Mouse (Mus musculus) forebrain, embryonic 15.5 days (tissue): ENCODE data around the gene Slc41a3. TPM values are rescaled to one million over a fixed set of nuclear protein-coding genes. Genes with fewer than 3 reads are reported as not detected.

ENCODE experiments used
- ATAC-seq: fragments of 200-750 bp; cut with Nextera tagmentation; replicated peaks from 2 replicates; pipeline ENCODE4 v1.8.0; 2017; ENCODE audit warnings: mild to moderate bottlenecking, moderate TSS enrichment, moderate library complexity
- H3K27ac ChIP-seq: fragments of 300-500 bp; sonication (generic); replicated peaks from 2 replicates; pipeline ENCODE4 v1.5.1; 2015; ENCODE audit warnings: mild to moderate bottlenecking, inconsistent platforms
- H3K27me3 ChIP-seq: fragments of 300-500 bp; sonication (generic); 2 replicates; pipeline ENCODE4 v1.6.1; 2015; ENCODE audit warnings: inconsistent platforms
- H3K36me3 ChIP-seq: fragments of 300-500 bp; sonication (generic); 2 replicates; pipeline ENCODE4 v1.6.1; 2015; ENCODE audit warnings: mild to moderate bottlenecking, inconsistent platforms
- H3K4me1 ChIP-seq: fragments of 300-500 bp; sonication (generic); 2 replicates; pipeline ENCODE4 v1.6.1; 2015; ENCODE audit warnings: inconsistent platforms
- H3K4me2 ChIP-seq: fragments of 300-500 bp; sonication (generic); replicated peaks from 2 replicates; pipeline ENCODE4 v1.6.1; 2015; ENCODE audit warnings: mild to moderate bottlenecking, inconsistent platforms
- H3K4me3 ChIP-seq: fragments of 300-500 bp; sonication (generic); 2 replicates; pipeline ENCODE4 v1.5.1; 2015; ENCODE audit warnings: mild to moderate bottlenecking, inconsistent platforms
- H3K9ac ChIP-seq: fragments of 300-500 bp; sonication (generic); replicated peaks from 2 replicates; pipeline ENCODE4 v1.6.1; 2015; ENCODE audit warnings: mild to moderate bottlenecking, inconsistent platforms
- H3K9me3 ChIP-seq: fragments of 300-500 bp; sonication (generic); 2 replicates; pipeline ENCODE4 v1.6.1; 2016; ENCODE audit warnings: inconsistent platforms
- WGBS: fragments of 180-500 bp; shearing (Covaris S2); methylation state at CpG from one replicate; pipeline ENCODE4 v1.1.7; 2015; ENCODE audit warnings: mixed read lengths; 5-methylcytosine and 5-hydroxymethylcytosine counted together
- polyA plus RNA-seq: library from polyadenylated mRNA; unstranded; fragments of >200 nt; fragmentation: Nextera tagmentation; extraction: Ambion mirVana; gene quantifications from 2 replicates; pipeline ENCODE4 v1.2.1, GENCODE M21; 2015

Gene Slc41a3
- polyA plus RNA-seq, 1 experiment from 2014 or later, result 2.5 TPM

DNA sequence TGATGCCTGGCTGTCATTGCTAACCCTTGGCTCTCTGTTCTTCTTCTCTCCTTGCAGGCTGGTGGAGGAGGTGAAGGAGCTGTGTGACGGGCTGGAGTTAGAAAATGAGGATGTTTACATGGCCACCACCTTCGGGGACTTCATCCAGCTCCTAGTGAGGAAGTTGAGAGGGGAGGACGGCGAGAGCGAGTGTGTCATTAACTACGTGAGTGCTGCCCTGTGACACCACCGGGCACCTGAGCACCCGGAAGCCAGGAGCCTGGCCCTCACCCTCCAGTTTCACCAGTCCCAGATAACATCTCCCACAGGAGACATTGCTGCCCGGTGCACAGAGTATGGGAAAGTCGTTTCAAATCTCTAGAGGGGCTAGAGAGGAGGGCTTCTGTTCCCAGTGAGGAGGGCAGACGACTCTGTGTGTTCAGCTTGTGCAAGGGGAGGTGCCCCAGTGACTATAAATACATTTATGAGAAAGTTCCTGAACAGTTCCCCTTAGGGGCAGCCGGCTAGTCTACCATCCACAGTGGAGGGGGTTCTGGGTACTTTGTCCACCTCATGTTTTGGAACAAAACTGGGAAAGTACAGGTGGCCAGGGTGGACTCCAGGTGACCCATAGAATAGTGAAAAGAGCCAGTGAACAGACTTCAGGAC lies 34.7 kb upstream of the Slc41a3 start:
- H3K27ac ChIP-seq, result no peak overlapping the region
- 78% methylated on average over 12 of the region's 12 CpGs for whole genome bisulfite sequencing
- H3K4me1 ChIP-seq, result no peaks in the 10 kb centered on the region
- H3K9ac ChIP-seq, result no peak overlapping the region
- no peak for ATAC-seq
- H3K36me3 ChIP-seq, result no peaks in the 10 kb centered on the region
- H3K4me2 ChIP-seq, result no peak overlapping the region
- no peak overlapping the region for H3K4me3 ChIP-seq
- H3K27me3 ChIP-seq, result no peaks in the 10 kb centered on the region
- no peaks in the 10 kb centered on the region for H3K9me3 ChIP-seq

DNA sequence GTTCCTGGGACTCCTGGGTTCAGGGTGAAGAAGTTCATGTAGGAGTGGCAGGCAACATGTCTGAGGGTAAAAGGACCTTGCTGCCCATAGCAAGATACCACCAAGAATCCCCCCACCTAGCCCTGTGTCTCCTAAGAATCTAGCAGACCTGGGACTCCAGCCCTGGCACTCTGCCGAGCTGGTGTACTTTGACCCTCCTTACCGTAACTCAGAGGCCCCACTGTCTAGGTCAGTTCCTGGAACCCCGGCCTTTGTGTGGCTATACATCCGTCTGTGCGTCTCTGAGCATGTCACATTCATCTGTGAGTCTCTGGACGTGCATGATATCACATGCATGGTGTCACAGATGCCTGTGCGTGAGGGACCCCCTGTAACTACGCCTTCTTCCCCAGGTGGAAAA lies 34.1 kb upstream of the Slc41a3 start:
- Histone ChIP-seq H3K27me3 (no peaks in the 10 kb centered on the region), H3K4me2 (no peak overlapping the region), H3K4me1 (no peaks in the 10 kb centered on the region), H3K4me3 (no peak overlapping the region), H3K27ac (no peak overlapping the region), H3K9ac (no peak overlapping the region), H3K36me3 (no peaks in the 10 kb centered on the region), H3K9me3 (no peaks in the 10 kb centered on the region)
- 88% methylated on average over 8 of the region's 8 CpGs for WGBS
- ATAC-seq, result no peak

DNA sequence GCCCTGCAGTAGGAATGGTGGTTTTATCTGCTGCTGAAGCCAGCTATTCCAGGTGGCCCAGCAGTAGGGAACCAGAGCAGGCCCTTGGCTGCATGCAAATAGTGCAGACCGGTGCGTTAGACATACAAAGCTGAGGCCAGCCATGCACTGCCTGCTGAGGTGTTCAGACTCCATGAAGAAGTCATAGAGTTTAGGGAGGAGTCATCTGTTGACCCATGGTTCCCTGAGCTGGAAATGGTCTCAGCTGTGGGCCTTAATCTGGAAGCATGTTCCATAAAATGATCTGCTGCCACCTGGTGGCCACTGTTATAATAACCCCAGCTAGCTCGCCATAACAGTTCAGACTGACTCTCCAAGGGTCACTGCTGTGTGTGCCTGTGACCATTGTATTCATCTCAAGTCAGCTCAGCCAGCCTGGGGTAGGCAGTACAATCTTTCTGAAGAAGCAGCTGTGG lies 29.2 kb upstream of the Slc41a3 start:
- H3K27ac ChIP-seq, result no peak overlapping the region

DNA sequence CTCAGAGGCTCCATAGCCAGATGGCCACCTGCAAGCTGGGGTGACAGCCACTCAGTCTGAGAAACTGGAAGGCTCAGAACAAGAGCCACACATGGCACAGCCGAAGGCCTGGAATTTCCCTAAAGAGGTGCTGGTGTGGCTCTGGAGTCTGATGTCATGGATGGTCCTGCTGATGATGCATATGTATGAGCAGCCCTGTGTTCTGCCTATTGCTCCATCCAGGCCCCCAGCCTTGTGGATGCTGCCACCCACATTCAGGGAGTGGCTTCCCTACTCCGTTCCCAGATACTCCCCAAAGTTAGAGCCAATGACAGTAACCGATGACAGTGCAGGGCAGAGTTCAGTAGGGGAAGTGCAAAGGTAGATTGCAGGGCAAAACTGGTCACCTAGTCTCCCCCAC lies 26.4 kb upstream of the Slc41a3 start:
- Histone ChIP-seq H3K4me2 (no peak overlapping the region), H3K4me3 (no peak overlapping the region), H3K27me3 (no peaks in the 10 kb centered on the region), H3K27ac (no peak overlapping the region), H3K9ac (no peak overlapping the region), H3K9me3 (no peaks in the 10 kb centered on the region), H3K4me1 (no peaks in the 10 kb centered on the region), H3K36me3 (no peaks in the 10 kb centered on the region)
- peak; percentile 55 for ATAC-seq
- WGBS, result 44% methylated on average over 3 of the region's 3 CpGs

More for the DNA sequence above, 29.2 kb upstream of the Slc41a3 start:
- Histone ChIP-seq H3K27me3 (no peaks in the 10 kb centered on the region), H3K4me2 (no peak overlapping the region), H3K4me3 (no peak overlapping the region), H3K36me3 (no peaks in the 10 kb centered on the region), H3K9ac (no peak overlapping the region), H3K4me1 (no peaks in the 10 kb centered on the region), H3K9me3 (no peaks in the 10 kb centered on the region)
- 39% methylated on average over 3 of the region's 3 CpGs for WGBS
- peak; percentile 64 for ATAC-seq

DNA sequence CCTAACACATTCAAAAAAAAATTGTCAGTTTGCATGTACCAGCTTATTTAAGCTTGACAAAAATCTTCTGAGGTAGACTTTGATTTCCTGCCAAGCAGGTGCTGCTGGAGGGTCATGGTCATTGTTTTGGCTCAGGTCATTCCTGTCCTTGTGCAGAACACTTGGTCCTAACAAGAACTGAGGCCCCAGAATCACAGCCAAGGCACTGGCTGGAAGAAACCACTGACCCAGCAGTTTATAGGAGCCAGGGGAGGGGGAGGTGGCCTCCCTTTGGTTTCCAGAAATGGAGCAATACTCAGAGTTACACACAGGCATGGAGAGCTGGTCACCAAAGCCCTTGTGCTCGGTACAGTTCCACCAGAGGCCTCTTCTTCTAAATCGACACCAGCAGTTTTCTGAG lies 22.2 kb upstream of the Slc41a3 start:
- H3K4me3 ChIP-seq, result no peak overlapping the region
- H3K4me2 ChIP-seq, result no peak overlapping the region
- WGBS, result 78% methylated on average over 2 of the region's 2 CpGs
- H3K9ac ChIP-seq, result no peak overlapping the region
- no peaks in the 10 kb centered on the region for H3K4me1 ChIP-seq
- no peak for ATAC-seq
- H3K27ac ChIP-seq, result no peak overlapping the region
- H3K36me3 ChIP-seq, result no peaks in the 10 kb centered on the region
- no peaks in the 10 kb centered on the region for H3K9me3 ChIP-seq
- H3K27me3 ChIP-seq, result no peaks in the 10 kb centered on the region

DNA sequence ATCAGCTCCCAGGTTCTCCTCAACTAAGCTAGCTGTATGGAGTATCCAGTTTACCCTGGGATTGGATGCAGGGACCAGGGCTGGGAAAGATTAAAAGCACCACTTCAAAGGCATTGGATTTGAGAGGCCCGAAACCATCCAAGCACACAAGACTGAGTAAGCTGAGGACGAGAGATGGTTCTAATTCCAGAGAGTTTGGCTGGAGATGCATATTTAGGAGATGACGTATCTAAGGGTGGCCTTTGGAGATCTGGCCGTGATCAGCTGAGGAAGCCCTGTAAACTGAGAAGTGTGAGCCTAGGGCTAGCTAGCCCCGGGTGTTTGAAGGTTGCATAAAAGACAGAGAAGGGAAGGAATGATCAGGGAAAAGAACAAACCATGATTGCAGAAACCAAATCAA lies 16.4 kb upstream of the Slc41a3 start:
- no peak overlapping the region for H3K27ac ChIP-seq
- 70% methylated on average over 5 of the region's 5 CpGs for WGBS
- H3K4me3 ChIP-seq, result no peak overlapping the region
- H3K4me1 ChIP-seq, result no peaks in the 10 kb centered on the region
- H3K9ac ChIP-seq, result no peak overlapping the region
- no peaks in the 10 kb centered on the region for H3K9me3 ChIP-seq
- no peaks in the 10 kb centered on the region for H3K36me3 ChIP-seq
- no peak overlapping the region for H3K4me2 ChIP-seq
- ATAC-seq, result no peak
- H3K27me3 ChIP-seq, result no peaks in the 10 kb centered on the region

DNA sequence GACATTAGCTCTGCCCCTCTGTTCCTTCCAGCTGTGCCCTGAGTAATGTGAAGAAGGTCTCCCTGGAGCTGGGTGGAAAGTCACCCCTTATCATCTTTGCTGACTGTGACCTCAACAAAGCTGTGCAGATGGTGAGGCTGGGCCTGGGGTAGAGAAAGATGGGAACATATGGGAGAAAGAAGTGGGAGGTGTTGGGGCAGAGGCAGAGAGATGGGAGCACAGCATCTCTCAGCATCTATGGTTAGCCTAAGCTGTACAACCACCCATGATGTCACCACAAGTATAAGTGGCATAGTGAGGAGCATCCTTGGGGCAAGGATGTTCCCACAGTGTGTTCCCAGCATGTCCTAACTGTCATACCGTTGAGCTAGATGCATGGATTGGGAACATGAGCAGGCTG lies 13.8 kb upstream of the Slc41a3 start:
- H3K36me3 ChIP-seq, result no peaks in the 10 kb centered on the region
- H3K9me3 ChIP-seq, result no peaks in the 10 kb centered on the region
- no peak overlapping the region for H3K27ac ChIP-seq
- H3K27me3 ChIP-seq, result no peaks in the 10 kb centered on the region
- H3K4me3 ChIP-seq, result no peak overlapping the region
- no peak overlapping the region for H3K4me2 ChIP-seq
- no peak for ATAC-seq
- H3K9ac ChIP-seq, result no peak overlapping the region
- 88% methylated on average over 1 of the region's 1 CpGs for WGBS
- H3K4me1 ChIP-seq, result no peaks in the 10 kb centered on the region

DNA sequence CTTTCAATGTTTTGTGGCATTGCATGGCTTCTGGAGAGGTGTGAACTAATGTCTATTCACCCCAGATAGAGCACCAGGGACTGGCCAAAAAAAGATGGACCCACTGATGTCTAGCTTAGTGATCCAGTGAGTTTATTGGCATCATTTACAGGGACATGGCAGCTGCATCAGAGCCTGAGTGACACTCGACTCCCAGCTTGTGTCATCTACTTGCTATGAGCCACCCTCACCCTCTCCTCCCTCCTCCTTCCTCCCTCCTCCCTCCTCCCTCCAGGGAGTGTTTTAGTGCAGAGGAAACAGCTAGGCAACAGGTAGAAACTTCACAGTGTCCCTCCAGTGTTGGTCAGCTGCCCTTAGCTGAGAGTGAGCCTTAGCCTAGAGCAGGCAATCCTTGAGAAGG lies 9.6 kb upstream of the Slc41a3 start:
- H3K4me2 ChIP-seq, result no peak overlapping the region
- H3K27ac ChIP-seq, result no peak overlapping the region
- no peak overlapping the region for H3K9ac ChIP-seq
- no peak overlapping the region for H3K4me3 ChIP-seq
- H3K4me1 ChIP-seq, result no peaks in the 10 kb centered on the region
- H3K9me3 ChIP-seq, result no peaks in the 10 kb centered on the region
- H3K36me3 ChIP-seq, result no peaks in the 10 kb centered on the region
- 92% methylated on average over 1 of the region's 1 CpGs for WGBS
- no peaks in the 10 kb centered on the region for H3K27me3 ChIP-seq
- ATAC-seq, result no peak

DNA sequence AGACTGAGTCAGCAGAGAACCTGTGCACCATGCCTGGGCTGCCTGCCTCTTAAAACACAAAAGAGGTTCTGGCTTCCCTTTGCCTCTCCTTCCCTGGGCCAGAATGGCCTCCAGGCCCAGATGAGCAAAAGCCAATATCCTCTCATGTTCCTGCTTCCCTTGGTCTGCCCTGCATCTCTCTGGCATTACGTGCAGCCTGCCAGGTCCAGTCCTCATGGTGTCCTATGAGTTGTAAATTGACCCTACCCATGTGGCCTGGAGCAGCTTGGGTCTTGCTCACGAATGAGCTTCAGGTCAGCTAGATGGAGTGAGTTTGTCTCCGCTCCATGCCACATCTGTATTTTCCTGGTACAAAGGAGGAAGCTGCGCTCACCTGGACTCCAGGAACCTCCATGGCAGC lies 7.5 kb upstream of the Slc41a3 start:
- no peak overlapping the region for H3K4me3 ChIP-seq
- no peak for ATAC-seq

DNA sequence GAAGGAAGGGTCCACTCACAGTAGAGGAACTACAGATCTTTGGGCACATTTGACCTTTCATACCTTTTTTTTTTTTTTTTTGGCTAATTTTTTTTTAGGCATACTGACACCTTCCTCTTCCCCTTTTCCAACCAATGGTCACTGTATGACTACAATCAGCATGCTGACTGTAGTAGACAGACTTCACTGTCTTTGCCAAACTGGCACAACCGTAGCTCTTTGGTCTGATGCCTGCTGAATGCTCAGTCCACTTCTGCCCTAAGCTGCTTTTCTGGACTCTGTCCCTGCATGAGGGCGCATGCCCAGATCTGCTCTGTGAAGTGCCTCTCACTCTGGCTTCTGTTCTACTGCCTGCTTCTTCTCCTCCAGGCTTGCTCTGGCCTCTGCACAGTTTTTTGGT lies 6.9 kb upstream of the Slc41a3 start:
- ATAC-seq, result no peak
- no peak overlapping the region for H3K9ac ChIP-seq
- H3K9me3 ChIP-seq, result no peaks in the 10 kb centered on the region
- H3K36me3 ChIP-seq, result no peaks in the 10 kb centered on the region
- no peaks in the 10 kb centered on the region for H3K4me1 ChIP-seq
- H3K27ac ChIP-seq, result no peak overlapping the region
- H3K4me2 ChIP-seq, result no peak overlapping the region
- no peaks in the 10 kb centered on the region for H3K27me3 ChIP-seq
- no peak overlapping the region for H3K4me3 ChIP-seq
- WGBS, result 77% methylated on average over 2 of the region's 2 CpGs

More for the DNA sequence above, 7.5 kb upstream of the Slc41a3 start:
- 84% methylated on average over 4 of the region's 4 CpGs for WGBS
- no peak overlapping the region for H3K27ac ChIP-seq
- no peaks in the 10 kb centered on the region for H3K36me3 ChIP-seq
- H3K9me3 ChIP-seq, result no peaks in the 10 kb centered on the region
- H3K27me3 ChIP-seq, result no peaks in the 10 kb centered on the region
- no peak overlapping the region for H3K4me2 ChIP-seq
- H3K4me1 ChIP-seq, result no peaks in the 10 kb centered on the region
- no peak overlapping the region for H3K9ac ChIP-seq

DNA sequence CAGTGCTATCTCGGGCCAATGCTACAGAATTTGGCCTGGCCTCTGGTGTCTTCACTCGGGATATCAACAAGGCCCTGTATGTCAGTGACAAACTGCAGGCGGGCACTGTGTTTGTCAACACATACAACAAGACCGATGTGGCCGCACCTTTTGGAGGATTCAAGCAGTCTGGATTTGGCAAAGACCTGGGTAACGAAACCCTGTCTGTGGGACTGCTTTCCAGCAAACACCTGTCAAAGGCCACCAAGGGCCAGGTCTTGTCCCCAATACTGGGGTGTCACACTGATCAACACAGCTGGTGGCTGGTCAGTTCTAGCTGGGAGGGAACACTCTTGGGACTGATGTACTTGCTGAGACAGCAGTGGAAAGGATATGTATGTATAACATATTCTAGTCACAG lies 6.3 kb upstream of the Slc41a3 start:
- H3K27ac ChIP-seq, result no peak overlapping the region
- H3K4me3 ChIP-seq, result no peak overlapping the region
- no peaks in the 10 kb centered on the region for H3K36me3 ChIP-seq
- H3K9me3 ChIP-seq, result no peaks in the 10 kb centered on the region
- no peak for ATAC-seq
- no peaks in the 10 kb centered on the region for H3K27me3 ChIP-seq
- H3K9ac ChIP-seq, result no peak overlapping the region
- WGBS, result 89% methylated on average over 6 of the region's 6 CpGs
- no peaks in the 10 kb centered on the region for H3K4me1 ChIP-seq
- H3K4me2 ChIP-seq, result no peak overlapping the region

DNA sequence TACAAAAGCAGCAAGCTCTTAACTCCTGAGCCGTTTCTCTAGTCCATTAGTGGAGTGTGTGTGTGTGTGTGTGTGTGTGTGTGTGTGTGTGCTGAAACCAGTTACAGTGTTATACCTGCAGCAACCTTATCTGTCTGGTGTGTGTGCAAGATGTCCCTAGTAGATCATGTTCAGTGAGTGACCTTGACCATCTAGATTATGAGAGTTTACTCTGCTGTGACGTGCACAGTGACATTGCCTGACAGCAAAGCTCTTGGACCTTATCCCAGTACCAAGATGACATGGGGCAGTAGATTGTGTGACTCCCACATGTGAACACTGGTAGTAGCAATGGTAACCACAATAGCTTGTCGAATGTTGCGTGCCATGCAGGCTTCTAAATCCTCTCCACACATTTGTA lies 4.2 kb upstream of the Slc41a3 start:
- WGBS, result 84% methylated on average over 4 of the region's 4 CpGs
- Histone ChIP-seq H3K4me2 (no peak overlapping the region), H3K27ac (no peak overlapping the region), H3K36me3 (no peaks in the 10 kb centered on the region), H3K9me3 (no peaks in the 10 kb centered on the region), H3K4me3 (no peak overlapping the region), H3K27me3 (no peaks in the 10 kb centered on the region; the same call in 1 of the 2 replicates), H3K4me1 (peaks cover 6% of the 10 kb centered on the region), H3K9ac (no peak overlapping the region)
- no peak for ATAC-seq

DNA sequence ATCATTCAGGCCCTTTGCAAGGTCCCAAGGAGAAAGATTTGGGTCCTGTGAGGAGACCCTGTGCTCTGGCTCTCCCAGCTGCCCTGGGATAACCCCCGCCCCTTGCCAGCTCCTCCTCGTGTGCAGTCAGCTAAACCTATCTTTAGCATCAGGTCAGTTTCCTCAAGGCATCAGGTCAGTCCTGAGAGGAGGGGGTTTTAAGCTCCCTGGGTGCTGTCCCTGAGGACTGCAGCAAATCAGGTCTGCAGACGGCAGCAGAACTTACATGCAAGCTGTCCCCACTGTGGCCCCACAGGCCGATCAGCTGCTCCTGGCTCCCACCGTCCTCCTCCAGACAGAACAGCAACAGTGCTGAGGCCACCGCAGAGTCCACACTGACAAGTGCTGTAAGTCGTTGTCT lies 2.8 kb upstream of the Slc41a3 start:
- Histone ChIP-seq H3K36me3 (no peaks in the 10 kb centered on the region), H3K4me3 (no peak overlapping the region), H3K4me1 (peaks cover 9% of the 10 kb centered on the region), H3K4me2 (no peak overlapping the region), H3K27me3 (no peaks in the 10 kb centered on the region; the same call in 1 of the 2 replicates), H3K27ac (no peak overlapping the region), H3K9ac (no peak overlapping the region), H3K9me3 (no peaks in the 10 kb centered on the region)
- WGBS, result 65% methylated on average over 7 of the region's 7 CpGs
- no peak for ATAC-seq
